Mouse (Mus musculus): ENCODE data around the gene Usf2. TPM values are rescaled to one million over a fixed set of nuclear protein-coding genes. Genes with fewer than 3 reads are reported as not detected.

Usf2 gene
- polyA plus RNA-seq, 2 experiments: 24.0 to 169 TPM

GRCm38 (mm10) chr7:30966657-30967056 is 10.1 kb upstream of the Usf2 start:
- no peak overlapping the region for H3K4me2 ChIP-seq (replicated peaks; ENCODE audit: low read depth, low read length, severe bottlenecking)
- no peak for ATAC-seq (ENCODE audit: low FRiP score, low read depth)
- H3K4me3 ChIP-seq (replicated peaks; ENCODE audit: low read length): no peak overlapping the region
- H3K27me3 ChIP-seq (ENCODE audit: control insufficient read depth, insufficient read depth, low read length): no peaks in the 10 kb centered on the region
- H3K9ac ChIP-seq (ENCODE audit: low read depth, low read length, severe bottlenecking): no peak overlapping the region
- no peak overlapping the region for H3K27ac ChIP-seq (replicated peaks; ENCODE audit: low read depth, low read length)
- H3K36me3 ChIP-seq (ENCODE audit: control insufficient read depth, insufficient read depth, low read length): no peaks in the 10 kb centered on the region
- DNase-seq (ENCODE audit: low spot score): no peak
- WGBS: 57% methylated on average over 3 of the region's 3 CpGs
- no peak for TF ChIP-seq POLR2A (IDR thresholded peaks at IDR 0.05; ENCODE audit: borderline replicate concordance, extremely low read depth, insufficient read depth, insufficient read length)
- no peaks in the 10 kb centered on the region for H3K9me3 ChIP-seq (ENCODE audit: control insufficient read depth, low read length)
- 0 out of 2 replicates have a peak, but pooled peaks cover 4% of the 10 kb centered on the region for H3K4me1 ChIP-seq (ENCODE audit: control insufficient read depth, insufficient read depth, low read length)

- Histone ChIP-seq H3K27me3 (ENCODE audit: control insufficient read depth, insufficient read depth, low read length) (no peaks in the 10 kb centered on the region), H3K4me2 (replicated peaks; ENCODE audit: low read depth, low read length, severe bottlenecking) (no peak overlapping the region), H3K4me3 (replicated peaks; ENCODE audit: low read length) (no peak overlapping the region), H3K4me1 (ENCODE audit: control insufficient read depth, insufficient read depth, low read length) (0 out of 2 replicates have a peak, but pooled peaks cover 4% of the 10 kb centered on the region), H3K9me3 (ENCODE audit: control insufficient read depth, low read length) (no peaks in the 10 kb centered on the region), H3K9ac (ENCODE audit: low read depth, low read length, severe bottlenecking) (no peak overlapping the region), H3K27ac (replicated peaks; ENCODE audit: low read depth, low read length) (no peak overlapping the region), H3K36me3 (ENCODE audit: control insufficient read depth, insufficient read depth, low read length) (no peaks in the 10 kb centered on the region)
- no peak for ATAC-seq (ENCODE audit: low FRiP score, low read depth)
- WGBS: 89% methylated on average over 14 of the region's 14 CpGs
- DNase-seq (ENCODE audit: low spot score): no peak
- no peak for TF ChIP-seq POLR2A (IDR thresholded peaks at IDR 0.05; ENCODE audit: borderline replicate concordance, extremely low read depth, insufficient read depth, insufficient read length)
Observed at GRCm38 (mm10) chr7:30965677-30966076, 9.1 kb upstream of the Usf2 start.

- ATAC-seq (ENCODE audit: low FRiP score, low read depth): no peak
- no peak for DNase-seq (ENCODE audit: low spot score)
- 84% methylated on average over 7 of the region's 7 CpGs for WGBS
Observed at GRCm38 (mm10) chr7:30964366-30964765, 7.8 kb upstream of the Usf2 start.

GRCm38 (mm10) chr7:30962862-30963261 is 6.3 kb upstream of the Usf2 start:
- 93% methylated on average over 5 of the region's 5 CpGs for WGBS
- Histone ChIP-seq H3K4me3 (replicated peaks; ENCODE audit: low read length) (no peak overlapping the region), H3K4me1 (ENCODE audit: control insufficient read depth, insufficient read depth, low read length) (peaks cover 6% of the 10 kb centered on the region), H3K36me3 (ENCODE audit: control insufficient read depth, insufficient read depth, low read length) (peaks cover 21% of the 10 kb centered on the region), H3K9me3 (ENCODE audit: control insufficient read depth, low read length) (no peaks in the 10 kb centered on the region), H3K27ac (replicated peaks; ENCODE audit: low read depth, low read length) (no peak overlapping the region), H3K4me2 (replicated peaks; ENCODE audit: low read depth, low read length, severe bottlenecking) (no peak overlapping the region), H3K9ac (ENCODE audit: low read depth, low read length, severe bottlenecking) (no peak overlapping the region), H3K27me3 (ENCODE audit: control insufficient read depth, insufficient read depth, low read length) (no peaks in the 10 kb centered on the region)
- TF ChIP-seq POLR2A (IDR thresholded peaks at IDR 0.05; ENCODE audit: borderline replicate concordance, extremely low read depth, insufficient read depth, insufficient read length): no peak
- DNase-seq (ENCODE audit: low spot score): no peak
- no peak for ATAC-seq (ENCODE audit: low FRiP score, low read depth)

More at GRCm38 (mm10) chr7:30964366-30964765, 7.8 kb upstream of the Usf2 start:
- Histone ChIP-seq H3K36me3 (ENCODE audit: control insufficient read depth, insufficient read depth, low read length) (peaks cover 8% of the 10 kb centered on the region; the same call in 1 of the 2 replicates), H3K4me3 (replicated peaks; ENCODE audit: low read length) (no peak overlapping the region), H3K9me3 (ENCODE audit: control insufficient read depth, low read length) (no peaks in the 10 kb centered on the region), H3K4me1 (ENCODE audit: control insufficient read depth, insufficient read depth, low read length) (0 out of 2 replicates have a peak, but pooled peaks cover 1% of the 10 kb centered on the region), H3K4me2 (replicated peaks; ENCODE audit: low read depth, low read length, severe bottlenecking) (no peak overlapping the region), H3K27ac (replicated peaks; ENCODE audit: low read depth, low read length) (no peak overlapping the region), H3K27me3 (ENCODE audit: control insufficient read depth, insufficient read depth, low read length) (no peaks in the 10 kb centered on the region), H3K9ac (ENCODE audit: low read depth, low read length, severe bottlenecking) (no peak overlapping the region)
- TF ChIP-seq POLR2A (IDR thresholded peaks at IDR 0.05; ENCODE audit: borderline replicate concordance, extremely low read depth, insufficient read depth, insufficient read length): no peak

GRCm38 (mm10) chr7:30959786-30960349 is 3.3 kb upstream of the Usf2 start:
- H3K27ac ChIP-seq (replicated peaks; ENCODE audit: low read depth, low read length): no peak overlapping the region
- no peak overlapping the region for H3K9ac ChIP-seq (ENCODE audit: low read depth, low read length, severe bottlenecking)
- H3K4me2 ChIP-seq (replicated peaks; ENCODE audit: low read depth, low read length, severe bottlenecking): no peak overlapping the region
- peaks cover 24% of the 10 kb centered on the region for H3K36me3 ChIP-seq (ENCODE audit: control insufficient read depth, insufficient read depth, low read length)
- WGBS: 86% methylated on average over 6 of the region's 6 CpGs
- no peaks in the 10 kb centered on the region for H3K27me3 ChIP-seq (ENCODE audit: control insufficient read depth, insufficient read depth, low read length)
- no peaks in the 10 kb centered on the region for H3K9me3 ChIP-seq (ENCODE audit: control insufficient read depth, low read length)
- H3K4me3 ChIP-seq (replicated peaks; ENCODE audit: low read length): no peak overlapping the region
- ATAC-seq (ENCODE audit: low FRiP score, low read depth): no peak
- TF ChIP-seq POLR2A (IDR thresholded peaks at IDR 0.05; ENCODE audit: borderline replicate concordance, extremely low read depth, insufficient read depth, insufficient read length): no peak
- peaks cover 12% of the 10 kb centered on the region for H3K4me1 ChIP-seq (ENCODE audit: control insufficient read depth, insufficient read depth, low read length)
- DNase-seq (ENCODE audit: low spot score): no peak

All from limb, embryonic 14.5 days (tissue).